Mouse (Mus musculus): ENCODE data around the gene Gm45799. TPM values are rescaled to one million over a fixed set of nuclear protein-coding genes. Genes with fewer than 3 reads are reported as not detected.

The Gm45799 gene
- polyA plus RNA-seq (2017; shearing (Covaris generic)): 10 to 100 TPM in 1 of 2 experiments, 1 to 10 TPM in 1; 6.7 to 12.1 TPM

DNA sequence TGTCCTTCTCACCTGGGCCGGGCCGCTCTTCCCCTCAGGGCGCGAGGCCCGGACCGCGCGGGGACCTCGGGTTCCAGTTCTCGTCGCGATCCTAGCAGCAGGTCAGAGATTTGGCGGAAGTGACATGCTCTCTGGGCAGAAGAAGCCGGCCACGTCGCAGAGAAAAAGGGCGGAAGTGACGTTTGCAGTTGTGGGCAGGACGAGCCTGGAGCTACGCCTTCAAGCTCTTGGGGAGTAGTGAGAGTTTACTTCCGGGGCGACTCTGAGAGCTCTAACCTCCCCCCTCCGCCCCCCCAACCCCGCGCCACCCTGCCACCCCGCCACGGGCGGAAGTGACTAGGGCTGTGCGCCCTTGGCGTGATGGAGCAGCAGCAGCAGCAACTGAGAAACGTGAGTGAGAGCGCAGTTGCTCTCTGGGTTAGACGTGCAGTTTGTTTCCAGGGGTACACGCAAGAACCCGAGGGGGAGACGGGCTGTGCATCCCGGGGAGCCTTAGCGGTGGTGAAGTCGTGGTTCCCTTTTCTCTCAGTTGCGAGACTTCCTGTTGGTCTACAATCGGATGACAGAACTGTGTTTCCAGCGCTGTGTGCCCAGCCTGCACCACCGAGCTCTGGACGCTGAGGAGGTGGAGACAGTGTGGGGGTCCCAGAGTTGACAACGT, at the start of gene Gm45799, which contains the start of gene Arfip2:
Gene Gm45799 (plus strand): TSS at position 320 of the 661 bp plus-strand sequence.
Gene Arfip2 (minus strand): TSS at position 184 of the 661 bp plus-strand sequence.
- ATAC-seq: peak; percentile 96

DNA sequence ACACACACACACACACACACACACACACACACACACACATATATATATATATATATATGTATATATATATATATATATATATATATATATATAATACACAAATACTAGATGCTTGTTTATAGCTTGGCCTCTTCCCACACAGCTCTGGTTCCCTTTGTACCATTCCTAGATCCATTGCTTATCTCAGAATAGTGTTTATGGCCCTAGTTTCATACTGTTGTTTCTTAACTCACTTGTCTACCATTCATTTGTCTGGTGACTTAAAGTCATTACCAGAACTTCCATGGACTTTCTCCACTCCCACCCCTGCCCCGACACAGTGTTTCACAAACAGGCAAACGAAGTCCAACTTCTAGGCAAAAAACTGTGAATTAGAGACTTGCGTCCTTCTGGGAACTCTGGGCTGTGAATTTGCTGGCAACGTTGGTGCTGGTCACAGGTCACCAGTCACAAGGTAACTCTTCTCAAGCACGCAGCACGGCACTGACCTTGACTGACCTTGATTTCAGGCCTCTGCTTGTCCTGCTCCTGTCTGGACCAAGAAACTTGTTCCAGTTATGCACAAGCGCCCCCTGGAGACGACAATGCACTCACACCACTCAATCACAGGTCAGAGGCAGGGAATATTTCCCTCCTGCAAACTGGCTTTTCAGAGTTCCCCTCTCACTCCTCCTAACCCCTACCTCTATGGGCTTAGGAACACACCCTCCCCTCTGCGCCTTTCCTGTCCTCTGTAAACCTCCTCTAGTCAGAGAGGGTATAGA, 37.3 kb upstream of the Gm45799 start:
- no peak for ATAC-seq

- ATAC-seq: no peak
These were observed 31.9 kb upstream of the Gm45799 start for GRCm38 (mm10) chr7:105608467-105608866.

- no peak for ATAC-seq
These were observed 28.6 kb upstream of the Gm45799 start for GRCm38 (mm10) chr7:105611767-105612166.

DNA sequence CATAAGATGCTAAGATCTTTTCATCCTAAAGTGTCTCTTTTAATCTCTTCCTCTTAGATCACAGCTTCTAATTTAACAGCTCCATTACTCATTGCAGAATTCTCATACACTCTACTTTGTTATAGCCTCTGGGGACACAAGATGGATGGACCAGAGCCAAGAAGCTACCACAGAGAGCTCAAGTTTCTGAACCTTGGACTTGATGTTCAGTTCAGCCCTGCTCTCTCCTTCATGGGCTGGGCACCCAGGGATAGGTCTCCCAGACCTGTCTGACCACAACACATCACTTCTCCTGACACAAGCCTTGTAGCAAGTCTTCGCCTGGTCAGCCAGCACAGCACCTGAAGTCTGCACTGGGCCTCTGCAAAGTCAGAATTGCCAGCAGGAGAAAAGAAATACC, 26.0 kb upstream of the Gm45799 start:
- ATAC-seq: no peak

DNA sequence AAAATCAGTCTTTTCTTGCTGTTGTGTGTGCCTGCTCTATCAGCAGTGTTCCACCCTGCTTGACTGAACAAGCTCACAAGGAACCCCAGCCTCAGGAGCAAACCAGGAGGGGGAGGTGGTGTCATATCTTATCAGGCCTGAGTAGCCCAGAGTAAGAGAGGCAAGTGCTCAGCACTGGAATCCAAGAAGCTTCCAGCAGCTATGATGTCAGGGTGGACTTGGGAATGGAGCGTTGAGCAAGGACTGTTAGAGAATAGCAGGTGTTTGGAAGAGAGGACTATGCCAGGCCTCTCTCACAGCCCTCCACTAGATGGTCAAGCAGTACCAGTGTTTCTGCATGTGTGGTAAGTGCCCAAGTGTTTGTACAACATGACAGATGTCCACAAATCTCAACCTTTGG, 24.6 kb upstream of the Gm45799 start:
- no peak for ATAC-seq

GRCm38 (mm10) chr7:105616561-105616960, 23.8 kb upstream of the Gm45799 start:
- no peak for ATAC-seq

DNA sequence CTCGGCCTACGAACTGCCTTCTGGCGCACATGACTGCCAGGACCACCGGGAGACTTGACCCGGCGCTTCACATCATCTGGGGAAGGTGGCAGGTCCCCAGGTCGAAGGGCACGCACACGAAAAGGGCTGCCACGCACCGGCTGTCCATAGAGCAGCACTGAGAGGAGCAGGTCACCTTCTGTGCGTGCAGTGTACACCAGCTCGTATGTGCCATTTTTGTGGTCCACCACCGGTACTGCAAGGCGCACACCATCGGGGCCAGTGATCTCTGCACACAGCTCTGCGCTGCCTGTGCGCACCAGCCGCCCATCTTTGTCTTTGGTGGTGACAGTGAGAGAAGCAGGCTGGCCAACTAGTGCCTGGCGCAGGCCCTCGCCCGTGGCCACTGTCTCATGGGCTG, 22.5 kb upstream of the Gm45799 start:
- ATAC-seq: no peak

- no peak for ATAC-seq
These were observed 20.7 kb upstream of the Gm45799 start for GRCm38 (mm10) chr7:105619701-105620100.

- ATAC-seq: no peak
These were observed 19.3 kb upstream of the Gm45799 start for GRCm38 (mm10) chr7:105621053-105621452.

DNA sequence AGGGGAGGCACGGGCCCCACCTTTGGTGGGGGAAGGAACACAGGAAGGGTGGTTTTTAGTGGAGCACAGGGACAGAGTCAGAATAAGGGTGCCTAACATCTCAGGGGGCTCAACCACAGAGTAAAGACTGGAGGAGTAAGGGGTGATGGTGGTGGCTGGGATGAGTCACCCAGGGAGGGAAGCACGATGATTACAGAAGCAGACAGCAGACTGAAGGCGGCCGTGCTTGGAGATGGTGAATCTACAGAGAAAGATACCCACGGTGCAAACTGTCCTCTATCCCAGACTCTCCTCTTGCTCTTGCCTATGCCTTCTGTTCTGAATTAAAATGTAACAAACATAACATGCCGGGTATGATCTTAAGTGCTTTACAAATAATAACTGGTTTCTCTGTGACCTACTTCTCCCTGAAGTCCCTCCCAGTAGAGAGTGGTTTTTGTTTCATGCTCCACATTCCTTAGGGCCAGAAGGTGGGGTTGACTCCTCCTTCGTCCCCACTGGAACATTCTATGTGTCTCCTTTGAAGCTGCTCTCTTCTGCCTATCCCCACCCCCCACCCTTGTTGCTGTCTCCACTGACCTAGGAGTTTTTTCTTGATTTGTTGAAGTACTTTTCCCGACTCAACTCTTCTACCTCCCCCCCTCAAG, 18.6 kb upstream of the Gm45799 start:
- no peak for ATAC-seq

DNA sequence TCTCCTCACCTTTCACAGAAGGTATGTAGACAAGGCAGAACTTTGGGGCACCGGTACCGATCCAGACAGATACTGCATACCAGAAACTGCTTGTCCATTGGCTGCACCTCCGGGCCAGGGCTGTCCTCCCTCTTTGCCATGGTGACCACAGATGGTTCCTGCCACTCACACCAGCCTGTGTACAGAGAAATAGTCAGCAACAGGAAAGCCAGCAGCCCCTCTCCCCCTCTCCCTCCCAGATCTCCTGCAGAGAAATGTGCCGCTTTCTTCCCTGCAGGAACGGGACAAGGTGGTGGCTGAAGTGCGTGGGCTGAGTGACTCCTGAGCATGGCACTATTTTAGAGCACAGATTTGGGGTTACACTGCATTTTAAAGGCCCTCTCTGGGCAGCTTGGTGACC, 15.0 kb upstream of the Gm45799 start:
- no peak for ATAC-seq

GRCm38 (mm10) chr7:105628633-105629032, 11.7 kb upstream of the Gm45799 start:
- ATAC-seq: no peak

- no peak for ATAC-seq
These were observed 7.8 kb upstream of the Gm45799 start for GRCm38 (mm10) chr7:105632551-105632972.

DNA sequence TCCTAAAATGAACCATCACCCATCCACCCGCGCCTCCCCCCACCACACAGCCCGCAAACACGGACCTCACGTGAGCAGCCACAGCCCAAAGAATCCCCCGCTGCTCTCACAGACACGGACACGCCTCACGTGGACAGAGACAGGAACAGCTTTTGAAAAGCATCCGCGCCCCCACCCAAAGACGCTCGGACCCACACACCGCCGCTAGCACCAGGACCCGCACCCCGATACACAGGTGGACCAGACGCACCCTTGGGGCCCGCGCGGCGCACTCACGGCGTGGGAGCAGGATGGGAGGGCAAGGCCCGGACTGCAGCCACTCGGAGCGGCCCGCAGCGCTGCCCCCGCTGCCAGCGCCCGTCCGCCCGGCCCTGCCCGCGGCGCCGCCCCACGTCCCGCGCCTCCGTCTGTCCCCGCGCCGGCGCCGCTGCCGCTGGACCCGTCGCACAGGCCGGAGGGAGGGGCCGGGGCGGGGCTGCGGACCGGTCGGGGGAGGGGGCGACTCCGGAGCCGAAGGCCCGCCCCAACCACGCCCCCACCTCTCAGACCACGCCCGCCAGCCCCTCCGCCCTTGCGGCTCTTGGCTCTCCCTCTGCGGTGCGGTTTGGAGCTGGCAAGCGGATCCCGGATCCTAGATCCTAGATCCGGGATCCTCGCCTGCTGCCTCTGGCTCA, 7.1 kb upstream of the Gm45799 start, which contains the start of gene Trim3:
Gene Trim3 (minus strand): TSS at position 445 of the 674 bp plus-strand sequence.
- peak; percentile 85 for ATAC-seq

DNA sequence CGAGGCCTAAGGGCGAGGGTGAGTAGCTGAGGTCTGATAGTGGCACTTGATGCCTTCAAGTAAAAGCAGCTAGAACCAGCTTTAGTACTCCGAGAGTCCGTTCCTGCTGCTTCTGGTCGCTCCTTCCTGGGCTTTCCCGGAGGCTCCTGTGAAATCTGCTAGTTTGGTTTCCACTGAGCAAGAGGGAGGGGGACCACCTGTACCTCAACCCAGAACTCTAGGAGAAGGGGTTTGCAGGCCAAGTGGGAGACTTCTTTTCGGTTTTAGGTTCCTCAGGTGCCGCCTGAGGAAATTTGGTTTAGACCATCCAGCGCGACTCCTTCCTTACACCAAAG, 6.6 kb upstream of the Gm45799 start:
- ATAC-seq: peak; percentile 5

- no peak for ATAC-seq
These were observed 6.0 kb upstream of the Gm45799 start for GRCm38 (mm10) chr7:105634272-105634920.

DNA sequence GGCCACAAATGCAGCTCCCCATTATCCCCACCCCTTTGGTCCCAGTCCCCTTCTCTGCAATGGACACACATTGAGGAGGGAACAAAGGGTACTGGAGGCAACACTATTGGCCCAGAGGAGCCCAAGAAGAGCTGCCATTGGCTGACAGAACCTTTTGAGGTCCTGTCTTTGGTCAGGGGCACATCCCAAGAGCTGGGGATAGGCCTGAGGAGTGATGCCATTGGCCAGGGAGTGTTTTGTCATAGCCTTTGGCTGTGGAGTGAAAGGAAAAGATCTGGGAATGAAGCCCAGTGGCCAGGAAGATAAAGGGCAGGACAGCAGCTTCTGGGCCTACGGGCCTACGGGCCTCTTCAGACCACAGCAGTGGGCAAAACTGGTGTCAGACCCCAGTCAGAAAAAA, 4.6 kb upstream of the Gm45799 start:
- no peak for ATAC-seq

DNA sequence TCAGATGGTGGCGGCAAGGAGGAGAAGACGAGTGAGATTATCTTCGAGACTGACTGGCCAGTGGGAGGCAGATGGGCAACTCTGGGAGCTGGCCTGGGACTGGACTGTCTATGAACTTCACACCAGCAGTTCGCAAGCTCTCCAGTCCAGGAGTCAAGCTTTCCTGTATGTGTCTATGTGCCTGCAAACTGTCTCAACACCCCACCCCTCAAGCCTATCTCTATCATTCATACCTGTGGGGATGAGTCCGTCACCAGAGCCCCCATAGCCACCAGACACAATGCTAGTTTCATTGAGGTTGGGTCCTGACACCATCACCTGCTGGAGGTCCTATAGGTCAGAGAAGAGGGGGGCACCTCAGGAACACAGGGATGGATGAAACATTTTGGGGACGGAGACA, 1.6 kb upstream of the Gm45799 start:
- ATAC-seq: no peak

DNA sequence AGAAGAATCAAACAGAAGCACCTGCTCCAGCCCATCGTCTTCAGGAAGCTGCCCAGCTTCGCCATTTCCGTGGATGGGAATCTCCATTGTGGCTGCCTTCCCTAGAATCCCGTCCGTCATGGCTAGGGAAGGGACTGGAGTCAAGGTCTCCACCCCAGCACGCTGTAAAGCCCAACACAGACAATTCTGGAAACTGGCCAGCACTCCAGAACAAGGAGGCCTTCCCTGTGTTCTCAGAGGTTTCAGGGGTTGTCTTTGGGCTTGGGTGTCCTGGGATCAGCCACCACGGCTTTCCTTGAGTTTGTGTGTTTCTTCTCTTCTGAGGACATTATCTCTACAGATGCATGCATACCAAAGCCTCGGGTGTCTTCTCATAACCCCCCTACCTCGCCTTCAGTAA, 1.0 kb upstream of the Gm45799 start:
- no peak for ATAC-seq

- peak; percentile 12 for ATAC-seq
These were observed 596 bp upstream of the Gm45799 start, which contains the start of gene Timm10b for GRCm38 (mm10) chr7:105639756-105640155. Gene Timm10b (plus strand): TSS chr7:105640056.

GRCm38 (mm10) chr7:105640894-105641255, 523 bp downstream of the Gm45799 start:
- no peak for ATAC-seq

Measured in CD4-positive, CD25-positive, alpha-beta regulatory T cell, adult 4 months (primary cell).